Mouse (Mus musculus) right cerebral cortex, postnatal 36 days (tissue): Measurements from ENCODE around the gene Gm20696.

Experiments
- DNase-seq, 2 experiments: peaks; one replicate each; pipeline ENCODE4 v3.0.0; 2022; ENCODE audit warnings: low spot score in 2 of 2, mixed read lengths in 1 of 2

Gene Gm20696

GRCm38 (mm10) chr6:99263061-99263885 lies 403.3 kb downstream of the Gm20696 start:
- DNase-seq: no peak

GRCm38 (mm10) chr6:99261737-99262130 lies 404.9 kb downstream of the Gm20696 start:
- no peak for DNase-seq

GRCm38 (mm10) chr6:99260941-99261736 lies 405.5 kb downstream of the Gm20696 start:
- DNase-seq: no peak

- DNase-seq: no peak
Measured at GRCm38 (mm10) chr6:99258346-99258745, 408.3 kb downstream of the Gm20696 start.

GRCm38 (mm10) chr6:99257676-99258075 lies 408.9 kb downstream of the Gm20696 start:
- DNase-seq: no peak

- no peak for DNase-seq
Measured at GRCm38 (mm10) chr6:99253331-99253730, 413.3 kb downstream of the Gm20696 start.

- no peak for DNase-seq
Measured at GRCm38 (mm10) chr6:99252816-99253215, 413.8 kb downstream of the Gm20696 start.

GRCm38 (mm10) chr6:99251924-99252323 lies 414.7 kb downstream of the Gm20696 start:
- no peak for DNase-seq

- no peak for DNase-seq
Measured at GRCm38 (mm10) chr6:99251222-99251621, 415.4 kb downstream of the Gm20696 start.

- no peak for DNase-seq
Measured at GRCm38 (mm10) chr6:99249496-99250030, 417.0 kb downstream of the Gm20696 start.

GRCm38 (mm10) chr6:99248396-99248795 lies 418.2 kb downstream of the Gm20696 start:
- DNase-seq: no peak

- no peak for DNase-seq
Measured at GRCm38 (mm10) chr6:99241625-99242395, 424.8 kb downstream of the Gm20696 start.

GRCm38 (mm10) chr6:99240764-99241163 lies 425.8 kb downstream of the Gm20696 start:
- DNase-seq: no peak

- DNase-seq: no peak
Measured at GRCm38 (mm10) chr6:99235588-99235987, 431.0 kb downstream of the Gm20696 start.

GRCm38 (mm10) chr6:99233411-99233810 lies 433.2 kb downstream of the Gm20696 start:
- DNase-seq: no peak

GRCm38 (mm10) chr6:99228336-99228870 lies 438.2 kb downstream of the Gm20696 start:
- no peak for DNase-seq

GRCm38 (mm10) chr6:99221147-99221546 lies 445.4 kb downstream of the Gm20696 start:
- no peak for DNase-seq

GRCm38 (mm10) chr6:99220472-99220871 lies 446.1 kb downstream of the Gm20696 start:
- no peak for DNase-seq

GRCm38 (mm10) chr6:99217846-99218245 lies 448.8 kb downstream of the Gm20696 start:
- no peak for DNase-seq

- DNase-seq: no peak
Measured at GRCm38 (mm10) chr6:99217155-99217554, 449.4 kb downstream of the Gm20696 start.

GRCm38 (mm10) chr6:99212461-99212860 lies 454.1 kb downstream of the Gm20696 start:
- DNase-seq: no peak
